Mouse (Mus musculus) granulocyte monocyte progenitor cell, adult 5-6 weeks (primary cell): Measurements from ENCODE around the gene Clec12b. TPM values are rescaled to one million over a fixed set of nuclear protein-coding genes. Genes with fewer than 3 reads are reported as not detected.

Source experiments
- ATAC-seq: replicated peaks from 2 replicates; pipeline ENCODE4 v1.8.0; 2016; ENCODE audit warnings: mild to moderate bottlenecking, moderate TSS enrichment, inconsistent platforms; ENCODE audit not compliant: poor library complexity, severe bottlenecking
- total RNA-seq, 2 experiments: library from RNA; stranded (forward) in 1 of 2; stranded (reverse) in 1 of 2; fragments of 200-712, 200-1000 nt in 1 of 2; fragments of >200 nt in 1 of 2; fragmentation: Nextera tagmentation in 1 of 2; gene quantifications; 2 replicates each; pipeline ENCODE4 v1.2.3; 2014 to 2017

The Clec12b gene
- total RNA-seq (2014; fragmentation: Nextera tagmentation) (not detected in 2 replicates), total RNA-seq (2017) (not detected in 2 replicates)

DNA sequence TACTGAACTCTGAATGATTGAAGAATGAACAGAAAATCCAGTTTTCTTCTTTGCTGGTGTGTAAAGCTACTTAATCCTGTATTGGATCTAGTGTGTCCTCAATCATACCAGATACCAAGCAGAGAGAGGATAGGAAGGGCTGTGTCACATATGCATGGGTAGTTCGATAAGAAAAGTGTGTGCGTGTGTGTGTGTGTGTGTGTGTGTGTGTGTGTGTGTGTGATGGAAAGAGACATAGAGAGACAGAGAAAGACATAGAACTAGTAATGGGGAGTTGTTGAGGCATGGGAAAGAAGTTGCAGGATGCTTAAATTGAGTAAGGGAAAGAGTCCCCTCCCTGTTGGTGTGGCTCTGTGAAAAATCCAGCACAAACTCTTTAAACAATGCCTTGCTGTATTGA, at the start of gene Clec12b:
Clec12b (minus strand) TSS at position 101 of the 400 bp plus-strand sequence.
- ATAC-seq: no peak

DNA sequence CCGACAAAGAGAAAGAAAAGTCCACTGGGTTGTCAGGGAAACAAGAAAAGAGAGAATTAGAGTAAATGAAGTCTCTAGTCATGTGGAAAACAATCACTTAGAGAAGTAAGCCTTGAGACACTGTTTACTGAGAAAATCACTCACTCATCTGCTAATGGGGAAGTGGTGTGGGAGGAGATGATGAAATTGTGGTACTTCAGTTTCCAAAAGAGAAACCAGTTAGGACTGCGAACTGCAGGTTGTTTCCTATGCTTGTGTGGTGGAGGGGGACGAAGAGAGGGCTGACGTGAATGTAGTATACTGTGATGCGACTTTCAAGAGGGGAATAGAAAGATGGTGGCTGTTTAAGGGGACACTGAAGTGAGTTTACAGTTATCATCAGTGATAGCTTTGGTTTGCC, 48.6 kb upstream of the Clec12b start:
- ATAC-seq: peak; percentile 99

DNA sequence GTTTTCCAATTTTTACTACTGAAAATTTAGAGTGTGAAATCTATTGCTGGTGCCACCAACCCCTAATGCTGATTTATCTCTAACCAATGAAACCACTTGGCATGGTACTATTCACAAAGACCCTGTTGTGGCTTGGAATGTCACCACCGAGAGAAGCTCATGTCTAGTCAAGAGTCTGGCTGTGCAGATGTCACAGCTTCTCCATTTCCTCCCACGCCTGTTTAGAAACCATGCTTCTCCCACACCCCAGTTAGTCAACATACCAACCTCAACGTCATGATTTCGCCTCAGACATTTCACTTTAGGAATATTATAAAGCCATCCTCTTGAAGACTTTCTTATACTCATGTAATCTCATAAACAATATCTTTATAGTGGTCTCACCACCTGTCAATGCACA, 41.6 kb upstream of the Clec12b start:
- peak; percentile 76 for ATAC-seq

DNA sequence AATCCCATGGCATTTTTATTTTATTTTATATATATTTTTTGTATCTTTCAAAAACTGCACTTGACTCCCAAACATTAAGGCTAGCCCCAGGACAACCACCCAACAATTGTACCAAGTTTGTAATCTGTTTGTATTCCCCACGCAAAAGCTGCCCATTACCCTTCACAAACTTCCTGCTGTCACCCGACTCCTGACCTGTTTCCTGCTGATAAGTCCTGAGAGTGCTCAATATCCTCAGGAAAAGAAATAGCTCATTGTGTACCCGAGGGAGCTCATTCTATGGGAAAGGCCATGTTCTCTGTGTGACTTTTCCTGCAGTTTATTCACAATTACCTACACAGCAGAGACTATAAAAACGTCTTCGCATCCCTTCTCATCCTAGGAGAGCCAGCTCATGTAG, 40.1 kb upstream of the Clec12b start:
- ATAC-seq: no peak

DNA sequence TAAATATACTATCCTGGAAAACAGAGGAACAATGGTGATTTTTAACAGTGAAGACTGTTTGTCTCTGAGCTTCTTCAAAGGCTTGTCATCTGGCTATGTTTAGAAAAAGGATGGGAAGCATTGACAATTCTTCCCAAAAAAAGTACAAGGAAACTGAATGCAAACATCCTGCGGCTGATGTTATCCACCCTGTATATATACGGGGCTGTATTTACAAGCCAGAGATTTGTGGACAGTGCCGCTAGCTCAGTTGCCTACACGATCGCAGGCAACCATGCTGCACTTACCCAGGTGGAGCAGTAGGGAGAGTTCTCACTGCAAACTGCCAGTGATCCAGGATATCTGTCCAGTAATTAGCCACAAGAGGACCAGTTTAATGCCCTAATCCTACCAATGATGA, 39.5 kb upstream of the Clec12b start:
- ATAC-seq: no peak

DNA sequence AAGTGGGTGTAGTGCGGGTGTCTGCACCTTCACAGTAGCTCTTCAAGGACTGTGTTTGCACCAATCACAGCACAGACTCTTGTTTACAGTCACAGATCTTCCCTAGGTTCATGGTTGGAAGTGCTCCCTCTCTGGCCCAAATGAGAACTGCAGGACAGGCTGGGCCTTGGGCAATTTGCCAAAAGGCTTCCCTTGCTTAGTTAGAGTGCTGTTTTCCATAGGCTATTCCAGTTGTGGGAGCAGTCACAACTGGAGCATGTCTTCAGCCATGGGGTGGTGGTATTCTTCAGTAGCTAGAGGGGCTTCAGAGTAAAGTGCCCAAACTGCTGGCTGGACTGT, 38.0 kb upstream of the Clec12b start:
- peak; percentile 78 for ATAC-seq

DNA sequence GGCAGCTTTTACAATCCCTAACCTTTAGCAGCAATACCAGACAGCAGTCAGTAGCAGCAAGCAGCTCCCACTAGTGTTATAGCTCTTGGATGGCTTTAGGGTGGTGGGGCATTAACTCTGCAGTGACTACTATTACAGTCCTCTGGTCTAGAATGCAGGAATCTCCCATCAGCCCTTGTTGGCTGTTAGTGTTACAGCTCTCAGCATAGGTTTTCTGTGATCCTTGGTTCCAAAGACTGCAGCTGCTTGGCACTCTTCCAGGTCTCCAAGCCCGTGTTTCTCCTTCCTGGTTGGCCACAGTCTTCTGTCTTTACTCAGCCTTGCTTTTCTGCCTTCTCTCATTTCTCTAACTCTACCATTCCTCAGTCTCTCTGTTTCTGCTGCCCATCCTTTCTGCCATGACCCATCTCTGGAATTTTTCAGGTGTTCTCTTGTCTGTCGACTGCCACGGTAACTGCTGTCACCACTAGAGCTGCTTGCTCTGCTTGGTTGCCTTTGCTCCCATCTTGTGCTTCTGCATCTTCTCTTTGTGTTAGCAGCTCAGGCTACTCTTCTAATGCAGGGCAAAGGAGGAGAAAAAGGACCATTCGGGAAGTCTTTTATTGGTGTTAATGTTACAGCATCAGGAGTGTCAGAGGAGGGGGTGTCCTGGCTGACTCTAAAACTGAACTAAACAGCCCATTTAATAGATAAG, 37.5 kb upstream of the Clec12b start:
- no peak for ATAC-seq

DNA sequence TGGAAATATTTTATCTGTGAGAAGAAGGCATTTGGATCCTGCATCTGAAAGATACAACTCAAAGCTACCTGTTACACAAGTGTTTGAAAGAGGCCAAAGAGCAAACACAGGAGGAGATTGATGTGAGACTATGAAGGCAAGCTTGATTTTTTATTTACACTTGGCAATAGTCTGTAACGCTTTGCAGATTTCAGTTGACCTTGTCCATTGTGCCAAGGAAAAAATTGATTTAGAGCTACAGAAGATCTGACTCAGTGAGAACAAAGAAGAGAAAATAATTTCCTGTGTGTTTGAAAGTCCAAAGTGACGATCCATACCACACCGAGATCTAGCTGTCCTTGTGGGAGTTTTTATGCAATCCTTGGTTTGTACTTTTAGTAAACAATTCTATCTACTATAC, 36.6 kb upstream of the Clec12b start:
- no peak for ATAC-seq

DNA sequence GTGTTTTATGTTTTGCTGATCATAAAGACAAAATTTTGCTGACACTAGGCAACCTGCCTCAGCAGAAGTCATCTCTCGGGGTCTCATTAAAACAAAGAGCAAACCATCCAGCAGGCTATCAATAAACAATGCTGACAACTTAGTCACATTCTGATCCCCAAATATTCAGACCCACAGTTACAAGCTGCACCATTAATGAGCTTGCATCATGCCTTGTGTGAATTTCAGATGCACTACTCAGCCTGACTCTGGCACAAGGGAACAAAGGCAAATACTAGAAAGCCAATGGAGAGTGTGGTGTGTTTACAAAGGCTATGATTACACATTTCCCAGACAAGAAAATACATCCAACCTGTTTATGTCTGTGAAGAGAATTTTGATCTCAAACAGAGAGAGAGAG, 28.5 kb upstream of the Clec12b start:
- no peak for ATAC-seq

DNA sequence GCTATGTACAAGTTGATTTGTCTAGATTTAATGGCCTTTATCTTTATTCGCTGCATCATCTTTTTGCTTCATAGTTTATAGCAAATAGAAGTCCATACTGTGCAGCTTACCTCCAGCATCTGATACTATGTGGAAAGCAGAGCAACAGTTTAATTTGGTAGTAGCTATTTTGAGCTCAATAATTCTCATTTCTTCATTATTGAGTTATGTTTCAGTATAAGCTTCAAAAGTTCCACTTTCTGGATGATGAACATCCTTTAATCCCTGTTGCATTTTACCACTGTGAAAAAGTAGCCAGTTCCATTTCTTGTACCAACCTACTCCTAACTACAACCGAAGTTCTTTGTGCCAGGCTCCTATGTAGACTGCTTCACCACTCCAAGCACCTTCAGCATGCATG, 22.9 kb upstream of the Clec12b start, which contains the start of gene Clec9a:
Clec9a (plus strand) TSS at position 301 of the 400 bp plus-strand sequence.
- ATAC-seq: no peak

DNA sequence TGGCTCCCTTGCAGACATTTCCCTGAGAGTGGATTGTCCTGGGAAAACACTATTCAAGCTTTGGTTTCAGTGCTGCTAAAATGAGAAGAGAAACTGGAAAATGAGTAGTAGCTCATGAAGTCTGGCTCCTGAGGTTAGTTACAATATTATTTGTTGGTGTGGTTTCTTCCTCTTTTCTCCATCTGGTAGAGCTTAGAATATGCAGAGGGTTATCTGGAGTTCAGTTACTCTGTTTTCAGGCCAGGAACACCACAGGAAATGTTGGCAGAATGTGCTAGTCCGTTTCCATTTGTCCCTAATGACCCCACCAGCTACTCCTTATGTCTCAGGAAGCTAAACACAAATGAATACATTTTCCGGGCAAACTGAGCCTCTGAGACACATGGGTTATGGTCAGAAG, 21.6 kb upstream of the Clec12b start:
- peak; percentile 92 for ATAC-seq

DNA sequence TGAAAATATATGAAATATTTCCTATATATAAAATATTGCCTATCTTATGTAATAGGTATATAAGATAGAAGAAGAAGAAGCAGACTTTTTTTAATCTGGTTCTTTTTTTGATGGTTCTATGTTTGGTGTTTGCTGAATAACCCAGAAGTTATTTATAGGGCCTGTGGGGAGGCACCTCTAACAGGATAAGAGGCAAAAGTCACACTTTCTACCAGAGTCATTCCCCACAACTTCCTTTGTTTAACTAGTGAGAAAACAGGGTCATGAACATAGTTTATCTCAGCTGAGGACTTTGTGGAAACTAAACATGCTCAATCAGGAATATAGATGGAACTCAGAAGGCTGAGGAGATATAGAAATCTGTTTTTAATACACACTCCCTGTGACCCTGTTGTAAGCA, 20.3 kb upstream of the Clec12b start:
- ATAC-seq: no peak

DNA sequence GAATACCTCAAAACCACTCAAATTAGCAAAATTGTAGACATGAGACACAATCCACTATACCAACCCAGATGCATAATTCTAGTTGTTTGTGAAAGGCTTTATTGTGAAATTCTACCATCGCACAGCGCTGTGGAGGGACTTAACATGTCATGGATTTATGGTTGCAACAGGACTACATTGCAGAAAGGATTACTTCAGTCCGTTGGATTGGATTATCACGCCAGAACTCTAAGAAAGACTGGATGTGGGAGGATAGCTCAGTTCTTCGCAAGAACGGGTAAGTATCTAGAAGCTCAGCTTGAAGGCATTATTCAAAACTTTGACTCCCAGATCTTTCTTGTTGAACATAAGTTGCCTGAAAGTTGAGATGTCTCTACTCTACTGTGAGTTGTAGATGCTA, 17.7 kb upstream of the Clec12b start:
- peak; percentile 43 for ATAC-seq

DNA sequence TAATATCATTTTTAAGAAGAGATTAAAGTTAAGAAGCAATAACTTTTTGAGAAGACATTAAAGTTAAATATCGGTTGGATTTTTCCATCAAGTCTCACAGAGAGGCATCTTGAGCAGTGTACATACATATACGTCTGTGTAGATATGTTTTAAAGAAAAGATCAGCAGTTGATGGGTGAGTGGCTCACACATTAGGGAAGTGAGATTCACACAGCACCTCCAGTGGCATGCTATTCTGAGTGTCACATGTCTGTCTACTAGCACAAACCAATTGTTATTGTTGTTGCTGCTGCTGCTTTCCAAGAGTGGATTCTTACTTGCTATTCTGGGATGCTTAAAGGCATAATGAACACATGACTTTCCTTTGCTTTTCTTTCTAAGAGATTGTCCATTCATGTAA, 16.7 kb upstream of the Clec12b start:
- peak; percentile 58 for ATAC-seq

DNA sequence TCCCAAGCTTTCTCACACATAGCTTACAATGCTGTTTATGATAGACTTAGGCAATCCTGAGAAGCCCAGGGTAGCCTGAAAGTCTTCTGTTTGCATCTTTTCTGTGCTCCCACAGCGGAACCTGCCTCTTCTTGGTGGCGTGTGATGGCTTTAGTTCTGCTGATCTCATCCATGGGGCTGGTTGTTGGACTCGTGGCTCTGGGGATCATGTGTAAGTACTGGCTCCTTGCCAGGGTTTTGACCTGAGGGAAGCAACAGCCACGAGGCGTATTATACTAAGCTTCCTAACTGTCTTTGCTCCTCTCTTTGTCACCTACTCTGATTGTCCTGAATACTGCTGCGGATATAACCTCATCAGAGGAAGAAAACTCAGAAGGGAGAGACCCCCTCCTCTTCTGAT, 14.3 kb upstream of the Clec12b start:
- peak; percentile 15; the same call in 1 of the 2 replicates for ATAC-seq

DNA sequence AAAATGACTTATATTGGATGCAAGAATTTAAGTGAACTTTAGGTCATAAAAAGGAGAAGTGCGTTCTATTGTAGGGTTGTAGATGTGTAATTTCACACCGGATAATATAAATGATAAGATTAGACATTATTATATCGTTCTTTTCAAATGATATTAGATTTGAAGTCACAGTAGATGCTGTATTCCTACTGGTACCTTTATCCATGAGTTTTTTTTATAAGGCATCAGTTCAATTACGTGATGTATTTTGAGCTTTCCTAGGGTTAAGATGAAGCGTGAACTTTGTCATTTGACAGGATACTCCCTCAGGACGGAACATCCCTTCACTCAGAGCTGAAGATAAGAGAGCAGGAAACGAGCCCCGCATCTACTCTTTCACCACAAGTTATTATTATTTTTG, 11.3 kb upstream of the Clec12b start, which contains the start of gene Clec1b:
Clec1b (plus strand) TSS at position 301 of the 400 bp plus-strand sequence.
- ATAC-seq: no peak

DNA sequence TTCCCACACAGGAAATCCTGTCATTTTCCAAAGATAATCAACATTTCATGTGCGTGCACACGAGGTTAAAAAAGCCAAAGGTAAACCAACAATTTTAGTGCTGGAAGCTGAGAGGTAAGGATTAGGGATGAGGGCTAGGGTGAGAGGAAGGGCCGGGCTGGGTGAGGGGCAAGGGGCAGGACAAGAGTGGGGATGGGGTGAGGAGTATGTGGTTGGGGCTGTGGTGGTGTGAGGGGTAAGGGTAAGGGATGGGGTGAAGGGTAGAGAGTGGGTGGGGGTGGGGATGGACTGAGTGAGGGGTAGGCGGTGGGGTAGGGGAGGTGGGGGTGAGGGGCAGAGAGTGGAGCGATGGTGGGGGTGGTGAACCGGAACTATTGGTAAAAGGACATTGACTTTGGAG, 8.1 kb upstream of the Clec12b start:
- ATAC-seq: no peak

DNA sequence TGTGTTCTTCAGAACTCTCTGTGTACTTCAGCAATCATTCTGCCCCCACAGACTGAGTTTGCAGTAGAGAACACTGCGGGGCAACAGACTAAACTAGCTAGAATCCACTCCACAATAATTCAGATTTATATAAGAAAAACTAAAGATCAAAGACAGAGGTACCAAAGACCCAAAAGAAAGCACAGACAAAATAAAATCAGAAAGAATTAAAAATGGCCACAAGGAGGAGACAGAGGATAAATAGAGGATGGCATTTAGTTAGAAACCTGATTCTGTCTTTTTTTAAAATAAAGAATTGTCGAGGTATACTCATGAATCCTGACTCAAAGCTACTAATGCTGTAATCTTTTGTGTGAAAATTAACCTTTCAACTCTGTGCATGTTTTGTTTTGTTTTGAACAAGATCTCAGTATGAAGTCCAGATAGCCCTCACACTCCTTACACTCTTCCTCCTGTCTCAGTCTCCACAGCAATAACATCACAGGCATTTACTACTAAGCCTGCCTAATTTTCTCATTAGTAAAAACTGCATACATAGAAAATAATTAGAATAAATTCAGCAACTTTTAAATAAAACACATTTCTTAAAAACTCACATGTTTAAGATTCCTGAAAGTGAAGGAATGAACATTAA, 7.5 kb upstream of the Clec12b start:
- peak; percentile 42; the same call in 1 of the 2 replicates for ATAC-seq

DNA sequence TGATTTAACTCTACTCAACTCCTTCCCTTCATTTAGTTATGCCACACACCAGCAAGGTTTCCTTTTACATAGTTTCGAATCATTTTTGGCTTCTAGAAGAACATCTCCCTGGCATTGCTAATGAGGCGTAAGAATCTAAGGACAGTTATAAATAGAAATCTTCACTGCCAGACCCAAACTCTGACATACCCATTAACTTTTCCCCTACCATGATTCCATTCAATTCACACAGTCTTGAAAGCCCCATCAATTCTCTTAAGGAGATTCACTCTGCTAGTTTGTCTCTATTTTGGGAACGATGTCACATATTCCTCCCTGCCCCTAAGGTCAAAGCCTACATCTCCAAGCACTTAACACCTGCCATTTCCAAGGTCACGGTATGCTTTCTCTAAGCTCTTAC, 674 bp downstream of the Clec12b start:
- no peak for ATAC-seq

DNA sequence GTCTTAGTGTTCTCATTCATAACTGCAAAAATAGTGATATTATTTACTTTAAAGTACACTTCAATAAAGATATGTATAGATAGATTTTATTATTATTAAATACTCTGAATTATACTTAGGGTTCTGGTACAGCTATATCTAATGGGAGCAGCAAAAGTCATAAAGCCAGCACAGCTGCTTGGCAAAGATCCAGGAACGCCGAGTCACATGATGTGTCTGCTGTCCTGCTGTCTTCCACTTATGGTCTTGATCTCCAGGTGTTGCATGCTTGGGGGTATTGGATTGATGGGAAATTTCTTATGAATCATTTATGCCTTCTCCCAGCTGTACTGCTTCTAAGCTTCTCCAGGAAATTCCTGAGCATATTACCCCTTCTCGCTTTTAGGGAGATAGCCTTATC, 2.2 kb downstream of the Clec12b start:
- no peak for ATAC-seq

DNA sequence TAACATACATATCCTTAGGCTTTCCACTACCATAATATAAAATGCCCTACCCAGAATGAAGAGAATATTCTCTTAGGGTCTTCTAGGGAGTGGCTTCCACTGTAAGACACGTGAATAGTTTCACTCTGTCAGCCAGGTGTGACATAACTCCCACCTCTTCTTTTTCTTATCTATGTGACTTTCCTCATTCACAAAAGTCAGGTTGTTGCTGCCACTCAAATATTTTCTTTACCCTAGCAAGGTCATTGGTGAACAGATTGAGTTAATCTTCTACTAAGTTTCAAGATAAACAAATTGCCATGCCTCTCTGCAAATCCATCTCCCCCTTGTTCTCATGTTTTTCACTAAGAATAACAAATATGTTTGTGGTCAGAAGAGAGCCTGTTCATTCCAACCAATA, 3.9 kb downstream of the Clec12b start:
- ATAC-seq: no peak

DNA sequence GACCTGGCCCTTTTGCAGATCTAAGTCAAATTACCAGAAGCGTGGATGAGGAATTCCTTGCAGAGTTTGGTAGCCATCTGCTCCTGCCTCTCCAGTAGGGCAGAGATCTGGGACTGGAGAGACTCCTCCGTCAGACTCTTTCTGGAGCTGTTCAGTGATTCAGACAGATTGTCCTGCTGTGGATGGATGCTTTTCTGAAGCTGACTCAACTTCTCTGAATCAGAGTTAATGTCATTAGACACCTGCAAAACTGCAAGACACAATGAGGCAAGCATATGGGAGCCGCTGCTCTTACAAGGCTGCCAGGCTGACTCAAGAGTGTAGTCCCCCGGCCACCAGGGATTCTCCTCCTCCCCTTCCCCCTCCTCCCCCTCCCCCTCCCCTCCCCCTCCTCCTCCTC, 5.2 kb downstream of the Clec12b start:
- ATAC-seq: no peak
